In the genomic region with DNA sequence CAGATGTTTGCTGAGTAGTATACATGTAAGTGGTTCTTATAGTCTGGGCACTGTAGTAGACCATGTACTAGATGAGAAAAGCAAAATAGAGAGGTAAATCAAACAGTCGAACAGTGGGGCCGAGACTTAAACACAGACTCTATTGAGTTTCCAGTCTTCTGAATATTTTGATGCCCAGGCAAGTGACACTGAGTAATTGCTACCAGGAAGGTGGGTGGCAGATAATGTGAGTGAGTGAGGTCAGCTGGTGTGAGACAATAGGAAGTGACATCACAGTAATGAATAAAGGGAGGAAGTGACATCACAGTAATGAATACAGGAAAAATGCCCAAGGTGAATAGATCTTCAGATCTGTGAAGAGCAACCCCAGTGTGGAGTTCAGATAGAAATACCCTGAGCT, we compare ENCODE assay signal across 8 mouse cellular contexts. TPM values are rescaled to one million over a fixed set of nuclear protein-coding genes. Genes with fewer than 3 reads are reported as not detected.
DNase-seq lines count a peak whose midpoint lies in the region; ATAC-seq and TF ChIP-seq lines count a peak whose summit lies in the region.

A gene (plus strand): TSS at position 301 of the 400 bp plus-strand sequence.

- H3K27me3 ChIP-seq in ES-Bruce4 (ENCODE audit: control insufficient read depth, insufficient read depth, low read length, poor library complexity, severe bottlenecking): no peaks in the 10 kb centered on the region; the same call in 1 of the 2 replicates
- H3K27me3 ChIP-seq in heart, adult 2 months (ENCODE audit: control insufficient read depth, insufficient read depth, low read length): no peaks in the 10 kb centered on the region

- no peaks in the 10 kb centered on the region for H3K79me2 ChIP-seq in heart, adult 2 months (replicated peaks; ENCODE audit: control insufficient read depth, insufficient read depth, low read length)

- TF ChIP-seq POLR2A in ES-Bruce4 (IDR thresholded peaks at IDR 0.05; ENCODE audit: insufficient read depth, low read length): no peak
- no peak for TF ChIP-seq POLR2A in heart, adult 2 months (IDR thresholded peaks at IDR 0.05; ENCODE audit: insufficient read depth, low read depth, low read length)

- DNase-seq in gastrocnemius, postnatal 4 days (ENCODE audit: low spot score in 2 of 2): no peak
- DNase-seq in gastrocnemius, postnatal 36 days: no peak
- DNase-seq in heart, adult 2 months: no peak
- DNase-seq in layer of hippocampus, postnatal 25 days (ENCODE audit: extremely low spot score in 1 of 2, low spot score in 1 of 2): no peak
- no peak for DNase-seq in kidney, adult 11 months

- no peak for TF ChIP-seq EP300 in ES-Bruce4 (IDR thresholded peaks at IDR 0.05; ENCODE audit: insufficient read depth, low read depth, low read length)
- TF ChIP-seq EP300 in heart, adult 2 months (IDR thresholded peaks at IDR 0.05; ENCODE audit: insufficient read depth, low read depth, low read length): no peak

- intact Hi-C loops in gastrocnemius, postnatal 36 days (cut with DNase I): no loop called here
- intact Hi-C loops in heart, adult 2 months (cut with DNase I): no loop called here

- no peak within 1 kb of the TSS for H3K9ac ChIP-seq in ES-Bruce4 (ENCODE audit: low read depth, poor library complexity, severe bottlenecking)
- H3K9ac ChIP-seq in heart, adult 2 months (ENCODE audit: low read depth, low read length): no peak within 1 kb of the TSS

- H3K4me1 ChIP-seq in ES-Bruce4 (ENCODE audit: control insufficient read depth, insufficient read depth, low read length): no peaks in the 10 kb centered on the region
- H3K4me1 ChIP-seq in heart, adult 2 months (ENCODE audit: control insufficient read depth, insufficient read depth, low read length): peaks cover 2% of the 10 kb centered on the region

- TF ChIP-seq CTCF in ES-Bruce4 (IDR thresholded peaks at IDR 0.05; ENCODE audit: low read depth, low read length): no peak
- no peak for TF ChIP-seq CTCF in heart, adult 2 months (IDR thresholded peaks at IDR 0.05)

- H3K4me3 ChIP-seq in ES-Bruce4 (ENCODE audit: low read depth, low read length): no peak within 1 kb of the TSS
- H3K4me3 ChIP-seq in heart, adult 2 months: no peak within 1 kb of the TSS

- 92% methylated on average over 2 of the region's 2 CpGs for WGBS in heart, adult 2 months

- no peaks in the 10 kb centered on the region; the same call in 1 of the 2 replicates for H3K9me3 ChIP-seq in ES-Bruce4 (replicated peaks; ENCODE audit: control insufficient read depth, insufficient read depth, low read length, poor library complexity, severe bottlenecking)

- no peak for ATAC-seq in activated CD4-positive, CD25-positive, alpha-beta regulatory T cell, adult 4 months
- no peak for ATAC-seq in CD4-positive, CD25-positive, alpha-beta regulatory T cell, adult 4 months

- no peak within 1 kb of the TSS for H3K27ac ChIP-seq in ES-Bruce4 (ENCODE audit: insufficient read depth, low read length)
- no peak within 1 kb of the TSS for H3K27ac ChIP-seq in heart, adult 2 months

- no peaks in the 10 kb centered on the region for H3K36me3 ChIP-seq in ES-Bruce4 (ENCODE audit: control insufficient read depth, insufficient read depth, low read length, poor library complexity, severe bottlenecking)
- H3K36me3 ChIP-seq in heart, adult 2 months (ENCODE audit: control insufficient read depth, insufficient read depth, low read length): no peaks in the 10 kb centered on the region

RNA-seq across cellular contexts. Expression of the gene that starts here (rescaled TPM):
- 10 to 100 TPM; 13.9 to 15.5 TPM for total RNA-seq in gastrocnemius, postnatal 4 days (2021)
- 1 to 10 TPM; 4.6 to 5.5 TPM for total RNA-seq in gastrocnemius, postnatal 36 days (2021)
- polyA plus RNA-seq in ES-Bruce4 (2011; ENCODE audit: insufficient read depth, insufficient read length, low read depth, missing spikeins): 23.8 and 28.4 TPM in 2 replicates
- 10 to 100 TPM; 29.9 to 33.0 TPM for total RNA-seq in heart, adult 2 months (2021)
- polyA plus RNA-seq in heart, adult 2 months (2012; rRNA removed): 11.4 and 21.2 TPM in 2 replicates
- total RNA-seq in layer of hippocampus, postnatal 25 days (2021): 100 to 1,000 TPM; 167 to 174 TPM
- polyA plus RNA-seq in activated CD4-positive, CD25-positive, alpha-beta regulatory T cell, adult 4 months (2017; shearing (Covaris generic)): under 1 TPM; 0.42 to 0.67 TPM
- polyA plus RNA-seq in CD4-positive, CD25-positive, alpha-beta regulatory T cell, adult 4 months (2017; shearing (Covaris generic)): 1 to 10 TPM; 1.3 to 2.3 TPM

Comparison
In these comparisons a context has a peak if more than half of its experiments do, and no peak if none do; other contexts are left out.
1. RNA of the gene that starts here (total RNA-seq): 167 to 174 TPM in layer of hippocampus, postnatal 25 days; 29.9 to 33.0 TPM in heart, adult 2 months, 13.9 to 15.5 TPM in gastrocnemius, postnatal 4 days and 4.6 to 5.5 TPM in gastrocnemius, postnatal 36 days; every median in the first group is over 4 times any median in the second.